Mouse (Mus musculus): Measurements from ENCODE around the gene Cyp1a1.

- TF ChIP-seq CTCF (conservative IDR thresholded peaks at IDR 0.05; ENCODE audit: insufficient read depth, insufficient read length, low read depth, low read length) (no peak), POLR2A (IDR thresholded peaks at IDR 0.05; ENCODE audit: low read depth, low read length) (no peak)
Observed at GRCm38 (mm10) chr9:57671500-57671899, 16.2 kb upstream of the Cyp1a1 start.

Measured in kidney, adult 2 months (tissue).